Mouse (Mus musculus) liver, adult 2 months (tissue): ENCODE data around the gene 2900011O08Rik.

ENCODE experiments used
- CTCF ChIP-seq: fragments of 200-500 bp; IDR thresholded peaks from 2 replicates; pipeline ENCODE4 v1.5.1; 2011; ENCODE audit warnings: low read depth, low read length, control low read depth
- POLR2A ChIP-seq: fragments of 200-500 bp; IDR thresholded peaks from 2 replicates; pipeline ENCODE4 v1.6.1; 2011; ENCODE audit warnings: low read length, control low read depth; ENCODE audit not compliant: insufficient read depth; ENCODE audit errors: extremely low read depth

- TF ChIP-seq CTCF (no peak), POLR2A (no peak)
Observed at GRCm38 (mm10) chr16:14121563-14121962, 135.2 kb downstream of the 2900011O08Rik start.
